Mouse (Mus musculus) ES-Bruce4 (cell line): ENCODE results near the gene H2afz. TPM values are rescaled to one million over a fixed set of nuclear protein-coding genes. Genes with fewer than 3 reads are reported as not detected.

Experiments used
- H3K27ac ChIP-seq: 2 replicates; pipeline ENCODE4 v1.5.1; 2012; ENCODE audit warnings: low read length, inconsistent platforms; ENCODE audit not compliant: insufficient read depth
- H3K27me3 ChIP-seq: 2 replicates; pipeline ENCODE4 v1.6.1; 2012; ENCODE audit warnings: mild to moderate bottlenecking, low read length, inconsistent platforms; ENCODE audit not compliant: control insufficient read depth, poor library complexity, insufficient read depth, severe bottlenecking
- H3K36me3 ChIP-seq: 2 replicates; pipeline ENCODE4 v1.6.1; 2012; ENCODE audit warnings: inconsistent platforms, mild to moderate bottlenecking, low read length, moderate library complexity; ENCODE audit not compliant: control insufficient read depth, poor library complexity, insufficient read depth, severe bottlenecking
- H3K4me1 ChIP-seq: one replicate; pipeline ENCODE4 v1.8.1; 2011; ENCODE audit warnings: low read length; ENCODE audit not compliant: control insufficient read depth, insufficient read depth
- H3K4me3 ChIP-seq: 2 replicates; pipeline ENCODE4 v1.5.1; 2011; ENCODE audit warnings: low read depth, mild to moderate bottlenecking, low read length
- H3K9ac ChIP-seq: 2 replicates; pipeline ENCODE4 v1.6.1; 2012; ENCODE audit warnings: low read depth, mild to moderate bottlenecking, inconsistent platforms; ENCODE audit not compliant: poor library complexity, severe bottlenecking
- H3K9me3 ChIP-seq: replicated peaks from 2 replicates; pipeline ENCODE4 v1.6.1; 2012; ENCODE audit warnings: mild to moderate bottlenecking, low read length, inconsistent platforms; ENCODE audit not compliant: control insufficient read depth, poor library complexity, insufficient read depth, severe bottlenecking
- CTCF ChIP-seq: IDR thresholded peaks from one replicate; pipeline ENCODE4 v1.8.1; 2011; ENCODE audit warnings: low read depth, low read length
- EP300 ChIP-seq: IDR thresholded peaks from 2 replicates; pipeline ENCODE4 v1.6.1; 2011; ENCODE audit warnings: low read depth, low read length; ENCODE audit not compliant: insufficient read depth
- POLR2A ChIP-seq: IDR thresholded peaks from one replicate; pipeline ENCODE4 v1.8.1; 2011; ENCODE audit warnings: low read length; ENCODE audit not compliant: insufficient read depth
- polyA plus RNA-seq: library from polyadenylated mRNA; stranded (reverse); fragments of >200 nt; gene quantifications from 2 replicates; pipeline ENCODE4 v1.2.4, GENCODE M21; 2011; ENCODE audit warnings: low read depth; ENCODE audit not compliant: missing spikeins, insufficient read depth, insufficient read length

The H2afz gene
- polyA plus RNA-seq, 1 experiment, result 682 TPM

DNA sequence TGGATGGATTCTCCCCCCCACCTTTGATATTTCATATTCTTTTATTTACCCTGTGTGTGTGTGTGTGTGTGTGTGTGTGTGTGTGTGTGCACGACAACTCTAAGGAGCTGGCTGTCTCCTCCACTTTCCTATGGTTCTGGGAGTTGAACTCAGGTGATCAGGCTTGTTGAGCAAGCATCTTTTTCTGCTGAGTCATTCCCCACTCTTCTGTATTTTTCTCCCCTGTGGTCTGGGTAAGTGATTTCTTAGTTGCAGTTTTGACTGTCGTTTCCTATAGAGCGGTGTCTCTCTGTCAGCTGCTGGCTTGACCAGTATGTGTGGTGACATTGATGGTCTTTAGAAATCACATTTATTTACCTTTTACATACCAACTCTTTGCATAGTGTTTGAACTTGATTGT lies 15.0 kb downstream of the H2afz start:
- no peak overlapping the region for H3K4me3 ChIP-seq
- H3K36me3 ChIP-seq, result no peaks in the 10 kb centered on the region
- H3K27me3 ChIP-seq, result no peaks in the 10 kb centered on the region
- no peaks in the 10 kb centered on the region for H3K9me3 ChIP-seq
- no peak for TF ChIP-seq EP300
- TF ChIP-seq POLR2A, result no peak
- TF ChIP-seq CTCF, result no peak
- H3K4me1 ChIP-seq, result no peaks in the 10 kb centered on the region
- H3K9ac ChIP-seq, result no peak overlapping the region
- H3K27ac ChIP-seq, result peak overlapping the region; percentile 38; the same call in 1 of the 2 replicates

GRCm38 (mm10) chr3:137880109-137880748 lies 15.9 kb downstream of the H2afz start:
- Histone ChIP-seq H3K36me3 (no peaks in the 10 kb centered on the region), H3K9me3 (no peaks in the 10 kb centered on the region), H3K27me3 (no peaks in the 10 kb centered on the region), H3K4me1 (no peaks in the 10 kb centered on the region), H3K9ac (no peak overlapping the region), H3K27ac (no peak overlapping the region), H3K4me3 (no peak overlapping the region)
- TF ChIP-seq POLR2A (no peak), CTCF (no peak), EP300 (no peak)

GRCm38 (mm10) chr3:137881093-137881492 lies 16.8 kb downstream of the H2afz start:
- Histone ChIP-seq H3K36me3 (no peaks in the 10 kb centered on the region), H3K27me3 (no peaks in the 10 kb centered on the region), H3K4me3 (no peak overlapping the region), H3K27ac (no peak overlapping the region), H3K4me1 (no peaks in the 10 kb centered on the region), H3K9ac (no peak overlapping the region), H3K9me3 (no peaks in the 10 kb centered on the region)
- TF ChIP-seq EP300, result no peak
- no peak for TF ChIP-seq CTCF
- TF ChIP-seq POLR2A, result no peak

- Histone ChIP-seq H3K9me3 (0 out of 2 replicates have a peak, but pooled peaks cover 2% of the 10 kb centered on the region), H3K27ac (no peak overlapping the region), H3K9ac (no peak overlapping the region), H3K36me3 (no peaks in the 10 kb centered on the region), H3K4me3 (no peak overlapping the region), H3K4me1 (no peaks in the 10 kb centered on the region), H3K27me3 (no peaks in the 10 kb centered on the region)
- TF ChIP-seq CTCF (no peak), EP300 (no peak), POLR2A (no peak)
These were observed 23.7 kb downstream of the H2afz start for GRCm38 (mm10) chr3:137887961-137888360.

DNA sequence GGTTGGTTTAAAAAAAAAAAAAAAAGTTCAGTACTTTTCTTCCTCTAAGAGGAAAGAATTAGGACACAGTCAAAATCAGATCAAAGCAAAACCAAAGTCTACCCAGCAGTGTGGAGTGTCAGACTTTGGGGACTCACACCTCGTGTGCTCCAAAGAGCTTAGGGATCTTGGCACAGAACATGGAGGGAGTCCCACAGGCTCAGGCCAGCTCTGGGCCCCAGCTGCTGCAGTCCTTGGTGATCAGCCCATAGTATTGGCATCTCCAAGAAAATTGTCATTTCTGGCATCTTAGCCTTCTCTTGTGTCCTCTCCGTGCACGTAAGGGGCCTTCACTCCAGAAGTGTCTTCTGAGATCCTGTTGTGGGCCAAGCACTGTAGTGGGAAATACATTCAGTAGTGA lies 26.8 kb downstream of the H2afz start:
- Histone ChIP-seq H3K9me3 (0 out of 2 replicates have a peak, but pooled peaks cover 2% of the 10 kb centered on the region), H3K4me3 (no peak overlapping the region), H3K27ac (no peak overlapping the region), H3K4me1 (no peaks in the 10 kb centered on the region), H3K27me3 (no peaks in the 10 kb centered on the region), H3K36me3 (no peaks in the 10 kb centered on the region), H3K9ac (no peak overlapping the region)
- TF ChIP-seq CTCF (no peak), POLR2A (no peak), EP300 (no peak)

GRCm38 (mm10) chr3:137892118-137892517 lies 27.8 kb downstream of the H2afz start:
- Histone ChIP-seq H3K4me3 (no peak overlapping the region), H3K9ac (no peak overlapping the region), H3K36me3 (no peaks in the 10 kb centered on the region), H3K9me3 (0 out of 2 replicates have a peak, but pooled peaks cover 2% of the 10 kb centered on the region), H3K4me1 (no peaks in the 10 kb centered on the region), H3K27me3 (no peaks in the 10 kb centered on the region), H3K27ac (no peak overlapping the region)
- TF ChIP-seq POLR2A, result no peak
- TF ChIP-seq EP300, result no peak
- no peak for TF ChIP-seq CTCF

- no peaks in the 10 kb centered on the region for H3K27me3 ChIP-seq
- H3K9me3 ChIP-seq, result 0 out of 2 replicates have a peak, but pooled peaks cover 2% of the 10 kb centered on the region
- H3K4me3 ChIP-seq, result no peak overlapping the region
These were observed 29.5 kb downstream of the H2afz start for GRCm38 (mm10) chr3:137893789-137894188.

More at GRCm38 (mm10) chr3:137893789-137894188, 29.5 kb downstream of the H2afz start:
- TF ChIP-seq EP300 (no peak), POLR2A (no peak), CTCF (no peak)
- Histone ChIP-seq H3K27ac (no peak overlapping the region), H3K4me1 (no peaks in the 10 kb centered on the region), H3K36me3 (no peaks in the 10 kb centered on the region), H3K9ac (no peak overlapping the region)
